Mouse (Mus musculus) liver, embryonic 16.5 days (tissue): Measurements from ENCODE around the gene Mab21l3. TPM values are rescaled to one million over a fixed set of nuclear protein-coding genes. Genes with fewer than 3 reads are reported as not detected.

Experiments used
- ATAC-seq: fragments of 200-750 bp; cut with Nextera tagmentation; 2 replicates; pipeline ENCODE4 v1.8.0; 2017; ENCODE audit warnings: low read depth, mild to moderate bottlenecking, moderate number of reproducible peaks, moderate library complexity
- H3K27ac ChIP-seq: fragments of 300-500 bp; sonication (generic); 2 replicates; pipeline ENCODE4 v1.5.1; 2014; ENCODE audit warnings: mild to moderate bottlenecking, low read length
- H3K27me3 ChIP-seq: fragments of 300-500 bp; sonication (generic); 2 replicates; pipeline ENCODE4 v1.6.1; 2014; ENCODE audit warnings: low read depth, low read length, mixed read lengths; ENCODE audit not compliant: control insufficient read depth, insufficient read depth
- H3K36me3 ChIP-seq: fragments of 300-500 bp; sonication (generic); 2 replicates; pipeline ENCODE4 v1.6.1; 2014; ENCODE audit warnings: mild to moderate bottlenecking; ENCODE audit not compliant: control insufficient read depth, insufficient read depth
- H3K4me1 ChIP-seq: fragments of 300-500 bp; sonication (generic); 2 replicates; pipeline ENCODE4 v1.6.1; 2014; ENCODE audit warnings: low read depth, low read length, mixed read lengths; ENCODE audit not compliant: control insufficient read depth
- H3K4me2 ChIP-seq: fragments of 300-500 bp; sonication (generic); 2 replicates; pipeline ENCODE4 v1.6.1; 2014; ENCODE audit warnings: low read depth, low read length, mixed read lengths
- H3K4me3 ChIP-seq: fragments of 300-500 bp; sonication (generic); 2 replicates; pipeline ENCODE4 v1.5.1; 2014; ENCODE audit warnings: low read depth, mild to moderate bottlenecking, low read length
- H3K9ac ChIP-seq: fragments of 300-500 bp; sonication (generic); 2 replicates; pipeline ENCODE4 v1.6.1; 2014; ENCODE audit warnings: low read depth, low read length
- H3K9me3 ChIP-seq: fragments of 300-500 bp; sonication (generic); replicated peaks from 2 replicates; pipeline ENCODE4 v1.6.1; 2016; ENCODE audit warnings: low read length; ENCODE audit not compliant: control insufficient read depth
- WGBS: fragments of 180-500 bp; shearing (Covaris S2); extraction: QIAGEN DNeasy Blood & Tissue Kit; methylation state at CpG from one replicate; pipeline ENCODE4 v1.1.7; 2014; ENCODE audit not compliant: insufficient replicate concordance; 5-methylcytosine and 5-hydroxymethylcytosine counted together
- polyA plus RNA-seq: library from polyadenylated mRNA; unstranded; fragments of >200 nt; fragmentation: Nextera tagmentation; extraction: Ambion mirVana; gene quantifications from 2 replicates; pipeline ENCODE4 v1.2.1, GENCODE M21; 2015

Mab21l3 gene
- polyA plus RNA-seq, 1 experiment from 2014 or later: 0.07 TPM

GRCm38 (mm10) chr3:101854075-101854474 lies 5.3 kb upstream of the Mab21l3 start:
- Histone ChIP-seq H3K9ac (no peak overlapping the region), H3K4me2 (no peak overlapping the region), H3K27me3 (no peaks in the 10 kb centered on the region), H3K36me3 (no peaks in the 10 kb centered on the region), H3K4me3 (no peak overlapping the region), H3K27ac (no peak overlapping the region), H3K4me1 (no peaks in the 10 kb centered on the region; the same call in 1 of the 2 replicates), H3K9me3 (no peaks in the 10 kb centered on the region)
- no peak for ATAC-seq
- 39% methylated on average over 1 of the region's 1 CpGs for WGBS

DNA sequence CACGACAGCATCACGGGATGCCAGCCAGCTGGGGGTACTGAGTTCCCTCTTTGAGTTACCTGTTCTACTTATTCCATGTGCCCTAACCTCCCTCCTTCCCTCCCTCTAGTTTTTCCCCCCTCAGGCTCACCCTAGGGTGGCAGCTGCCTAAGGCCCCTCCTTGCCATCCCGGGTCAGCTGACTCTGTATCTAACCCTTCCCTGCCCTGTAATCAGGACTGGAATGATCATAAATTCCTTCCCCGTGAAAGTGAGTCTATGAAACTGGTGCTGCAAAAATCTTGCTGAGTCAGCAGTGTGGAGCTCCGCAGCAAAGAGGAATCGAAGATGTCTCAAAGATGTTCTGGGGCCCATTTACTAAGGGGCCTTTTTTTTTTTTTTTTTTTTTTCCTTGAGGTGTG lies 2.6 kb upstream of the Mab21l3 start:
- Histone ChIP-seq H3K9ac (no peak overlapping the region), H3K36me3 (no peaks in the 10 kb centered on the region), H3K27me3 (no peaks in the 10 kb centered on the region), H3K9me3 (no peaks in the 10 kb centered on the region), H3K4me2 (no peak overlapping the region), H3K4me3 (no peak overlapping the region), H3K4me1 (no peaks in the 10 kb centered on the region; the same call in 1 of the 2 replicates), H3K27ac (no peak overlapping the region)
- 51% methylated on average over 6 of the region's 6 CpGs for WGBS
- ATAC-seq: no peak

- no peak overlapping the region for H3K9ac ChIP-seq
- H3K4me1 ChIP-seq: no peaks in the 10 kb centered on the region
- 54% methylated on average over 4 of the region's 4 CpGs for WGBS
- H3K27me3 ChIP-seq: no peaks in the 10 kb centered on the region
- H3K27ac ChIP-seq: no peak overlapping the region
- no peaks in the 10 kb centered on the region for H3K36me3 ChIP-seq
- no peak overlapping the region for H3K4me2 ChIP-seq
- no peak for ATAC-seq
- no peak overlapping the region for H3K4me3 ChIP-seq
- H3K9me3 ChIP-seq: no peaks in the 10 kb centered on the region
Observed at GRCm38 (mm10) chr3:101846096-101846495, 2.7 kb downstream of the Mab21l3 start.

- 59% methylated on average over 7 of the region's 7 CpGs for WGBS
Observed at GRCm38 (mm10) chr3:101842372-101843094, 6.2 kb downstream of the Mab21l3 start.

GRCm38 (mm10) chr3:101839327-101839726 lies 9.4 kb downstream of the Mab21l3 start:
- Histone ChIP-seq H3K9me3 (no peaks in the 10 kb centered on the region), H3K27ac (no peak overlapping the region), H3K4me3 (no peak overlapping the region), H3K36me3 (no peaks in the 10 kb centered on the region), H3K4me2 (no peak overlapping the region), H3K4me1 (no peaks in the 10 kb centered on the region), H3K9ac (no peak overlapping the region), H3K27me3 (no peaks in the 10 kb centered on the region)
- 74% methylated on average over 9 of the region's 9 CpGs for WGBS
- ATAC-seq: no peak

More at GRCm38 (mm10) chr3:101842372-101843094, 6.2 kb downstream of the Mab21l3 start:
- H3K9ac ChIP-seq: no peak overlapping the region
- no peak overlapping the region for H3K27ac ChIP-seq
- H3K4me3 ChIP-seq: no peak overlapping the region
- no peak overlapping the region for H3K4me2 ChIP-seq
- H3K9me3 ChIP-seq: no peaks in the 10 kb centered on the region
- H3K36me3 ChIP-seq: no peaks in the 10 kb centered on the region
- no peaks in the 10 kb centered on the region for H3K27me3 ChIP-seq
- H3K4me1 ChIP-seq: no peaks in the 10 kb centered on the region
- no peak for ATAC-seq

- Histone ChIP-seq H3K4me1 (no peaks in the 10 kb centered on the region), H3K9me3 (no peaks in the 10 kb centered on the region), H3K4me2 (no peak overlapping the region), H3K4me3 (no peak overlapping the region), H3K27me3 (no peaks in the 10 kb centered on the region), H3K27ac (no peak overlapping the region; the same call in 1 of the 2 replicates), H3K9ac (no peak overlapping the region), H3K36me3 (no peaks in the 10 kb centered on the region)
- WGBS: 72% methylated on average over 3 of the region's 3 CpGs
- ATAC-seq: no peak
Observed at GRCm38 (mm10) chr3:101836971-101837370, 11.8 kb downstream of the Mab21l3 start.

GRCm38 (mm10) chr3:101836532-101836931 lies 12.2 kb downstream of the Mab21l3 start:
- Histone ChIP-seq H3K27me3 (no peaks in the 10 kb centered on the region), H3K9ac (no peak overlapping the region), H3K36me3 (no peaks in the 10 kb centered on the region), H3K4me1 (no peaks in the 10 kb centered on the region), H3K4me3 (no peak overlapping the region), H3K4me2 (peak overlapping the region; percentile 9; the same call in 1 of the 2 replicates), H3K27ac (no peak overlapping the region; the same call in 1 of the 2 replicates), H3K9me3 (no peaks in the 10 kb centered on the region)
- ATAC-seq: no peak
- WGBS: 49% methylated on average over 5 of the region's 5 CpGs

DNA sequence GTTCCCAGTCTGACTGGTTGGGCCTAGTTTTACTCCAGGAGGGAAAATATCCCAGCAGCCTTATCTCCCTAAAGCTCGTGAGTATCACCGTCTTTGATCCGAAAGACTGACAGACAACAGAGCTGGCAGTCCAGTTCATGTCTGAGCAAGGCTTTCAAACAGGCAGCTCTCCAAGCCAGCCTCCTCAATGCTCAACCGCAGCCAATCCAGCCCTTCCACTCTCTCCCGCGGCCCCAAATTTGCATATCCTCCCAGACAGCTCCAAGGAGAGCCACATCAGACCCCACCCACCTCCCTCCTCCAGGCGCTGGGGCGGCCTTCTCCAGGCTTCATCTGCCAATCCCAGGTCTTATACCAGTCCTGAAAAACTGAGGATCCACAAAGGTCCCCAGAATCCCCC lies 12.7 kb downstream of the Mab21l3 start:
- H3K4me3 ChIP-seq: no peak overlapping the region

DNA sequence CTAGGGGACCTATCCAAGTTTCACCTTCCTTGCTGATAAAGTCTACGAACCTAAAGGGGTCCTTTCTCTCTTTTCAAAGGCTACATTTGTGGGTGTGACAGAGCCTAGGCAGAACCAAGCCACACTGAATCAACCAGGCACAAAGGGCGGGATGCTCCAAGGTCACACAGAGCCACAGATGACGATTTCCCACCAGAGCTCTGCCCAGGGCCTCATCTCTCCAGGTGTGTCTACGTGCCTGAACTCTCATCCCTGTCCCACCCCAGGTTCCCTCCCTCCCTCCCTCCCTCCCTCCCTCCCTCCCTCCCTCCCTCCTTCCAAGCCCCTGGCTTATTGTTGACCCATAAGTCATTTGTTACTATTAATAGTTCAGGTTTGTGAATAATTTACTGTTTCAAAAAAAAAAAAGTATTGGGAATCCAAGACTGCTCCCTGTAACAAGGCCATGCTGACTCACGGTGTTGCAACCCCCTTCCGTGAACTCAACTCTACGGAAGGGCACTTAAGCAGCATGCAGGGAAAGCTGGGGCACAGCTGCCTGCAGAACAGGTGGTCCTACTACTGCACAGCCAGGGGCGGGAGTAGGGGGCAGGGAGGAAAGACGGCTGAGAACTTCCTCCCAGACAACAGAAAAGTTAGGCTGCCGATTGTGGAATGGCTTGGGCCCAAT lies 17.4 kb downstream of the Mab21l3 start:
- 39% methylated on average over 10 of the region's 10 CpGs for WGBS
- no peak overlapping the region for H3K9ac ChIP-seq
- no peak overlapping the region for H3K27ac ChIP-seq
- H3K4me3 ChIP-seq: no peak overlapping the region
- ATAC-seq: peak; percentile 64
- no peaks in the 10 kb centered on the region for H3K4me1 ChIP-seq
- no peaks in the 10 kb centered on the region for H3K27me3 ChIP-seq
- H3K9me3 ChIP-seq: no peaks in the 10 kb centered on the region
- H3K36me3 ChIP-seq: no peaks in the 10 kb centered on the region
- no peak overlapping the region for H3K4me2 ChIP-seq

More for the DNA sequence above, 12.7 kb downstream of the Mab21l3 start:
- Histone ChIP-seq H3K27ac (no peak overlapping the region), H3K36me3 (no peaks in the 10 kb centered on the region), H3K9me3 (no peaks in the 10 kb centered on the region), H3K9ac (no peak overlapping the region), H3K4me2 (peak overlapping the region; percentile 9; the same call in 1 of the 2 replicates), H3K4me1 (no peaks in the 10 kb centered on the region), H3K27me3 (no peaks in the 10 kb centered on the region)
- peak; percentile 40; the same call in 1 of the 2 replicates for ATAC-seq
- 2% methylated on average over 8 of the region's 8 CpGs for WGBS
